ENCODE assay signal across 20 mouse cellular contexts in genomic region chr2:13103797-13104200, GRCm38 (mm10).
A peak's percentile ranks its signal among the peaks of the same experiment; 100 is the strongest.
DNase-seq lines count a peak whose midpoint lies in the region; ATAC-seq and TF ChIP-seq lines count a peak whose summit lies in the region.
"Had no signal": no experiment of that assay in that cellular context is flagged by ENCODE, and none has a peak within 500 bp of the region (broad histone marks: within the 10 kb centered on the region; RNA-seq: fewer than 3 reads in every experiment).

No protein-coding gene starts in this region.

- 0 out of 2 replicates have a peak, but pooled peaks have one; percentile 21 for ATAC-seq in kidney, embryonic 14.5 days (ENCODE audit: low FRiP score, low TSS enrichment)
- ATAC-seq in megakaryocyte progenitor cell, adult 5-6 weeks (replicated peaks; ENCODE audit: poor library complexity) = 0 out of 2 replicates have a peak, but pooled peaks have one; percentile 34
- no peak for ATAC-seq in hindbrain, postnatal 0 days
- ATAC-seq: forebrain, postnatal 0 days; hindbrain, embryonic 16.5 days; liver, embryonic 12.5 days; midbrain, embryonic 16.5 days had no signal

- TF ChIP-seq CTCF in hindbrain, postnatal 0 days (IDR thresholded peaks at IDR 0.05; ENCODE audit: low read depth) = no peak

- no peak overlapping the region for H3K4me3 ChIP-seq in kidney, embryonic 14.5 days (ENCODE audit: low read length)
- H3K4me3 ChIP-seq in hindbrain, postnatal 0 days (ENCODE audit: low read length) = no peak overlapping the region
- H3K4me3 ChIP-seq: embryonic facial prominence, embryonic 12.5 days; heart, embryonic 13.5 days; liver, embryonic 12.5 days; lung, embryonic 15.5 days had no signal

- no peaks in the 10 kb centered on the region for H3K36me3 ChIP-seq in kidney, embryonic 14.5 days (ENCODE audit: control insufficient read depth, insufficient read depth, low read length)
- no peaks in the 10 kb centered on the region for H3K36me3 ChIP-seq in hindbrain, postnatal 0 days (ENCODE audit: insufficient read depth, low read length)
- H3K36me3 ChIP-seq: embryonic facial prominence, embryonic 12.5 days; heart, embryonic 13.5 days; liver, embryonic 12.5 days; lung, embryonic 15.5 days had no signal

- H3K9ac ChIP-seq in kidney, embryonic 14.5 days (ENCODE audit: low read depth, low read length) = no peak overlapping the region
- H3K9ac ChIP-seq in hindbrain, postnatal 0 days (replicated peaks; ENCODE audit: low read length) = no peak overlapping the region
- H3K9ac ChIP-seq: embryonic facial prominence, embryonic 12.5 days; forebrain, postnatal 0 days; heart, embryonic 13.5 days; liver, embryonic 12.5 days; lung, embryonic 15.5 days had no signal

- no peaks in the 10 kb centered on the region for H3K9me3 ChIP-seq in kidney, embryonic 14.5 days (ENCODE audit: control insufficient read depth, low read length)
- no peaks in the 10 kb centered on the region for H3K9me3 ChIP-seq in hindbrain, postnatal 0 days (ENCODE audit: low read length)
- H3K9me3 ChIP-seq: embryonic facial prominence, embryonic 12.5 days; heart, embryonic 13.5 days; liver, embryonic 12.5 days; lung, embryonic 15.5 days had no signal

- WGBS in kidney, embryonic 14.5 days = 63% methylated on average over 7 of the region's 7 CpGs
- WGBS in hindbrain, postnatal 0 days = 73% methylated on average over 7 of the region's 7 CpGs

- no peaks in the 10 kb centered on the region for H3K27me3 ChIP-seq in kidney, embryonic 14.5 days (ENCODE audit: control insufficient read depth, insufficient read depth, low read length)
- no peaks in the 10 kb centered on the region for H3K27me3 ChIP-seq in hindbrain, postnatal 0 days (ENCODE audit: insufficient read depth, low read length)
- H3K27me3 ChIP-seq: CH12.LX; embryonic facial prominence, embryonic 12.5 days; heart, embryonic 13.5 days; liver, embryonic 12.5 days; lung, embryonic 15.5 days had no signal

- DNase-seq in kidney, adult 11 months = no peak
- DNase-seq in right cerebral cortex, adult 18-20 months = peak; percentile 79
- no peak for DNase-seq in right cerebral cortex, postnatal 4 days
- no peak for DNase-seq in ovary, postnatal 36 days (ENCODE audit: low spot score)
- DNase-seq in hindbrain, postnatal 0 days (ENCODE audit: low spot score) = no peak
- no peak for DNase-seq in adrenal gland, postnatal 4 days (ENCODE audit: low spot score in 2 of 2)
- DNase-seq: adrenal gland, adult 2 months; cerebellum, adult 11-12 months; forebrain, postnatal 0 days; heart, postnatal 36 days; thymus, adult 18-20 months had no signal

- H3K4me1 ChIP-seq in kidney, embryonic 14.5 days (ENCODE audit: control insufficient read depth, insufficient read depth, low read length) = 0 out of 2 replicates have a peak, but pooled peaks cover 3% of the 10 kb centered on the region
- no peaks in the 10 kb centered on the region for H3K4me1 ChIP-seq in hindbrain, postnatal 0 days (ENCODE audit: insufficient read depth, low read length)
- H3K4me1 ChIP-seq: liver, embryonic 12.5 days; lung, embryonic 15.5 days had no signal

- no peak overlapping the region for H3K27ac ChIP-seq in kidney, embryonic 14.5 days (ENCODE audit: low read depth, low read length)
- no peak overlapping the region for H3K27ac ChIP-seq in hindbrain, postnatal 0 days
- H3K27ac ChIP-seq: embryonic facial prominence, embryonic 12.5 days; heart, embryonic 13.5 days; liver, embryonic 12.5 days; lung, embryonic 15.5 days had no signal

- H3K4me2 ChIP-seq in kidney, embryonic 14.5 days (replicated peaks; ENCODE audit: low read depth, low read length) = no peak overlapping the region
- no peak overlapping the region for H3K4me2 ChIP-seq in hindbrain, postnatal 0 days (ENCODE audit: low read depth, low read length)
- H3K4me2 ChIP-seq: embryonic facial prominence, embryonic 12.5 days; heart, embryonic 13.5 days; liver, embryonic 12.5 days; lung, embryonic 15.5 days had no signal
